Mouse (Mus musculus) thymus, adult 2 months (tissue): ENCODE data around the gene Rragc. TPM values are rescaled to one million over a fixed set of nuclear protein-coding genes. Genes with fewer than 3 reads are reported as not detected.
A peak's percentile ranks its signal among the peaks of the same experiment; 100 is the strongest.

ENCODE experiments used
- DNase-seq: peaks from one replicate; pipeline ENCODE4 v3.0.0; 2021
- H3K27ac ChIP-seq: fragments of 200-500 bp; 2 replicates; pipeline ENCODE4 v1.5.1; 2012; ENCODE audit warnings: low read length, control low read depth; ENCODE audit not compliant: control insufficient read depth, insufficient read depth
- H3K27me3 ChIP-seq: fragments of 200-500 bp; 2 replicates; pipeline ENCODE4 v1.6.1; 2012; ENCODE audit warnings: mild to moderate bottlenecking, low read length, moderate library complexity, mixed read lengths; ENCODE audit not compliant: control insufficient read depth, insufficient read depth
- H3K36me3 ChIP-seq: fragments of 200-500 bp; 2 replicates; pipeline ENCODE4 v1.6.1; 2012; ENCODE audit warnings: mild to moderate bottlenecking, low read length, moderate library complexity; ENCODE audit not compliant: control insufficient read depth, insufficient read depth
- H3K4me1 ChIP-seq: fragments of 200-500 bp; replicated peaks from 2 replicates; pipeline ENCODE4 v1.6.1; 2012; ENCODE audit warnings: low read length; ENCODE audit not compliant: control insufficient read depth, insufficient read depth
- H3K4me3 ChIP-seq: fragments of 200-500 bp; 2 replicates; pipeline ENCODE4 v1.5.1; 2012; ENCODE audit warnings: mild to moderate bottlenecking, low read length, control low read depth, moderate library complexity; ENCODE audit not compliant: control insufficient read depth, insufficient read depth
- CTCF ChIP-seq: fragments of 200-500 bp; IDR thresholded peaks from 2 replicates; pipeline ENCODE4 v1.5.1; 2012; ENCODE audit warnings: mild to moderate bottlenecking, control low read depth, low read length, moderate library complexity, borderline replicate concordance; ENCODE audit not compliant: control insufficient read depth, poor library complexity, insufficient read depth; ENCODE audit errors: extremely low read depth
- POLR2A ChIP-seq: fragments of 200-500 bp; IDR thresholded peaks from 2 replicates; pipeline ENCODE4 v1.6.1; 2012; ENCODE audit warnings: mild to moderate bottlenecking, low read length, control low read depth, moderate library complexity; ENCODE audit not compliant: control insufficient read depth, poor library complexity, insufficient read depth; ENCODE audit errors: extremely low read depth
- WGBS: fragments of 180-500 bp; shearing (Covaris S2); methylation state at CpG from one replicate; pipeline ENCODE4 v1.1.7; 2018; 5-methylcytosine and 5-hydroxymethylcytosine counted together
- polyA plus RNA-seq: library from polyadenylated mRNA; depleted of rRNA; stranded (reverse); fragments of >200 nt; gene quantifications from 2 replicates; pipeline ENCODE4 v1.2.3, GENCODE M21; 2012

Gene Rragc
- polyA plus RNA-seq, 1 experiment, result 44.6 TPM

DNA sequence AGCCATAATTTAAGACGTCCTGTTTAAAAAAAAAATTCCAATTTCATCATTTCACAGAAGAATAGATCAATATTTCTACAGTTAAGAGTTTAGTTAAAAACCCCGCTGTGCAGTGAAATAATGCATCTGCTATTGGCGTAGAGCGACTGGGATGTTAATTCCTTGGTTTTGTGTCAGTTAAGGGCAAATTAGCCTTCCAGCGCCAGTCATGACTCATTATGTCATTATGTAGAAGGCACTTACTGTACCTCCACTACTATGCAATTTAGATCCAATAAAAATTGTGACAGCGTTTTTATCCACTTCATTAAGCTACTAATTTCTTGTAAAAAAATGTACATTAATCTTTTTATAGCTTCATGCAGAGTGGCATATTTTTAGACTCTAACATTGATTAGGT is 31.7 kb downstream of the Rragc start:
- H3K4me3 ChIP-seq, result no peak overlapping the region
- H3K27ac ChIP-seq, result no peak overlapping the region
- WGBS, result 97% methylated on average over 6 of the region's 6 CpGs
- H3K36me3 ChIP-seq, result no peaks in the 10 kb centered on the region
- no peak for DNase-seq
- no peaks in the 10 kb centered on the region; the same call in 1 of the 2 replicates for H3K4me1 ChIP-seq
- TF ChIP-seq POLR2A (no peak), CTCF (no peak)
- H3K27me3 ChIP-seq, result no peaks in the 10 kb centered on the region

DNA sequence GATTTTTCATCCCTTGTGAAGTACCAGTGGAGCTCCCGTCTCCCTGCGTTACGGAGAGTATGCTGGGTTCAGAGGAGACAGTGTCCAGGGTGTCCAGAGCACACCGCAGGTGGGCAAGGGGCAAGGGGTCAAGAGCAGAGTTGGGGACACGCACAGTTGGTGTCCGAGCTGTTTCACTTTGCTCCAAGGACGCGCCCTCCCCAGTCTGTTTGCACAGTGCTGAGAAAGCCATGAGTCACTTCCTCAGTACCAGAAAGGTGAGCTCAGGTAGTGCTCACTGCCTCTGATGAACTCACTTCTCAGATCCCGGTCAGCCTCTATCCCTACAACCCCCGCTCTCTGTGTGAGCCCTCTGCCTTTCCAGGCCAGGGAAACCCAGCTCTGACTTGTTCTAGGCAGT is 32.4 kb downstream of the Rragc start:
- no peaks in the 10 kb centered on the region for H3K27me3 ChIP-seq
- TF ChIP-seq POLR2A (no peak), CTCF (no peak)
- no peak overlapping the region for H3K4me3 ChIP-seq

DNA sequence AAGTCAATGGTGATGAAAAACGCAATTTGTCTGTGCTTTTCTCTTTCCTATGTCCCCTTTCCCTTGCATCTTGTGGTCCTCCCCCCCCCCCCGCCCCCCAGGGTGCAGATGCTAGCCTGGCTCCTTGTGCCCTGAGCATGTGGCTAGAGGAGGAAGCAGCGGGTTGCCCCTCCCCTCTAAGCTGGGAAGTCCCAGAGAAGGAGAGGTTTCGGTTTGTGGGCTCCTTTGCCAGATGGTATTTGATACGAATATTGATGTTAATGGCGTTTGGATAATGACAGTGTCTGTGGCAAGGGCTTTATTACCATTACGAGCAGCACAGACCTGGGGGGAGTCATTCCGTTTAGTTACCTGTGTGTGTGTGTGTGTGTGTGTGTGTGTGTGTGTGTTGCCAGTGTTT is 34.8 kb downstream of the Rragc start:
- peak; percentile 9 for DNase-seq
- H3K4me3 ChIP-seq, result no peak overlapping the region
- no peaks in the 10 kb centered on the region; the same call in 1 of the 2 replicates for H3K4me1 ChIP-seq

More for the DNA sequence above, 32.4 kb downstream of the Rragc start:
- Histone ChIP-seq H3K27ac (no peak overlapping the region), H3K4me1 (no peaks in the 10 kb centered on the region; the same call in 1 of the 2 replicates), H3K36me3 (no peaks in the 10 kb centered on the region)
- no peak for DNase-seq
- WGBS, result 93% methylated on average over 10 of the region's 10 CpGs

DNA sequence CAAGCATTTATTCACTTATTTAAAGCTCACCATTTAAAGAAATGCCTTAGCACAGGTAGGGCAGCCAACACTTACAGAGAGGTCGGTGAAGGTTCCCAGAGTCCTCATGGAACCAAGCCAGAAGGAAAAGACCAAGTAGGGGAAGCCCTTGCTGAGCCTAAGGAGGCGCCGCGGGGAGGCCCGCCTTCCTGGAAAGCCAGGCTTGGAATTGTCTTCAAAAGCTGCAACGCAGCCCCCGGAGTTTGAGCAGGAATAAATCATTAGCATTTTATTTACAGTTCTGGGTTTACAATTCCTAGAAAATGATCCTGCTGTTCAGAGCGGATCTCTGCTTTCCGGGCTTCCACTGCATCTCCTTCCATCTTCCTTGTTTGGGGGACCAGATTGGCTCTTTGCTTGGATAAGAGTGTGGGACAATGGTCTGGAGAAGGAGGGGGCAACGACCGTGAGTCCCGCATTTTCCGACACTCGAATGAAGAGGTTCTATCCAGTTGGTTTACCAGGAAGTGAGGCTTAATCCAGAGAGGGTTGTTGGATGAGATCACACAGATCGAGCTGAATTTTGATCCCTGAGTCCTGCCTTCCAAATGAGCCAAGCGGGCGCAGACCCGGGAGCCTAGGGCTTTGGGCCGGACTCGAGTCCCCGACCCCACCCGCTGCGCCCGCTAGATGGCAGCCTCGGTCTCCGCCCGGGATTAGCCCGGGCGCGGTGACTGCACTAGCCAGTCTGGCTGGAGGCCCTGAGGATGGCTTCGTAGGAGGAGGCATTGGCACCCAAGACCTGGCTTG is 39.7 kb downstream of the Rragc start:
- Histone ChIP-seq H3K36me3 (no peaks in the 10 kb centered on the region), H3K27me3 (0 out of 2 replicates have a peak, but pooled peaks cover 2% of the 10 kb centered on the region), H3K27ac (no peak overlapping the region), H3K4me1 (no peaks in the 10 kb centered on the region; the same call in 1 of the 2 replicates), H3K4me3 (no peak overlapping the region)
- WGBS, result 21% methylated on average over 31 of the region's 31 CpGs
- peak; percentile 63 for DNase-seq
- peak; percentile 93 for TF ChIP-seq CTCF
- TF ChIP-seq POLR2A, result no peak

More for the DNA sequence above, 34.8 kb downstream of the Rragc start:
- TF ChIP-seq CTCF (no peak), POLR2A (no peak)
- Histone ChIP-seq H3K36me3 (no peaks in the 10 kb centered on the region), H3K27ac (no peak overlapping the region), H3K27me3 (0 out of 2 replicates have a peak, but pooled peaks cover 2% of the 10 kb centered on the region)
- 2% methylated on average over 7 of the region's 8 CpGs for WGBS

DNA sequence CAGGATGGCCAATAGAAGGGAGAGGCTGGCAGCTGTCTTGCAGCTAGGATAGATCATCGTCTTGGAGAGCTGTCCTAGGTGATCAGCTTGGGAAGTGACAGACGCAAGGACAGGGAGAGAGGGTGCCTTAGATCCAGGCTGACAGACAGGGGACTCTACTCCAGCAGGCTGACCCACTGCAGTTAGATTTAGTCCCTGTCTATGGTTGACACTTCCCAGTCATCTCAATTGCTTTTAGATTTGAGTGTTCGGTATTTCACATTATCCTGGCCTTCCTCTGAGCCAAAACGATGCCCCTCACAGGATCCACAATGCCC is 40.2 kb downstream of the Rragc start:
- no peak for TF ChIP-seq CTCF
- no peak for TF ChIP-seq POLR2A
- Histone ChIP-seq H3K4me3 (no peak overlapping the region), H3K36me3 (no peaks in the 10 kb centered on the region), H3K4me1 (no peaks in the 10 kb centered on the region), H3K27me3 (0 out of 2 replicates have a peak, but pooled peaks cover 2% of the 10 kb centered on the region), H3K27ac (no peak overlapping the region)
- 75% methylated on average over 4 of the region's 4 CpGs for WGBS
- no peak for DNase-seq

DNA sequence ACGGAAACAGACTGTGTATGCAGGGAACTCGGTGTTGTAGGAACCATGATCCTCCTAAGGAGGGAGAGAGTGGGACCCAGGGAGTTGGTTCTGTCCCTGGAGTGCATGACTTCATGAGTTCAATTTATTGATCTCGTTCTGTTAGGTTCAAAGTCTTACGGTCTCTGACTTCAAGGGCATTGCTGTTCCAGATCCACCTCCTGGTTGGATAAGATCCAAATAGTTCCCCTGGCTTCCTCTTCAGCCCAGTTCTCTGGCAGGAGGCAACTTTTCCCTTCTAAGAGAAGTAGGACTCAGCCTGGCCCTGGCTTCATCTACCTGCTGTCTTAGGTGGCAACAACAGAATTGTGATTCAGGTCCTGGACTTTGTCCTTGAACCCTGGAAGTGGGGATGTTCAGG is 40.6 kb downstream of the Rragc start:
- WGBS, result 80% methylated on average over 4 of the region's 4 CpGs
- TF ChIP-seq CTCF, result no peak
- TF ChIP-seq POLR2A, result no peak
- H3K4me3 ChIP-seq, result no peak overlapping the region
- DNase-seq, result no peak
- no peak overlapping the region for H3K27ac ChIP-seq
- no peaks in the 10 kb centered on the region for H3K36me3 ChIP-seq
- no peaks in the 10 kb centered on the region for H3K4me1 ChIP-seq
- H3K27me3 ChIP-seq, result 0 out of 2 replicates have a peak, but pooled peaks cover 2% of the 10 kb centered on the region
